Mouse (Mus musculus): ENCODE results near the gene Wdr37. TPM values are rescaled to one million over a fixed set of nuclear protein-coding genes. Genes with fewer than 3 reads are reported as not detected.
"Not testable (repeated sequence)": the region's sequence is repeated elsewhere in the genome, so short reads cannot be mapped to it uniquely, and the experiment has no call there.

The Wdr37 gene
- total and polyA plus RNA-seq, 2 experiments from 2014 or later, result 40.7 to 60.1 TPM

- Histone ChIP-seq H3K4me1 (ENCODE audit: insufficient read depth, low read length) (no peaks in the 10 kb centered on the region), H3K9me3 (ENCODE audit: low read length) (no peaks in the 10 kb centered on the region), H3K27ac (ENCODE audit: low read depth, low read length) (no peak overlapping the region), H3K4me3 (ENCODE audit: low read depth, low read length) (no peak overlapping the region), H3K36me3 (ENCODE audit: insufficient read depth, low read length) (peaks cover 28% of the 10 kb centered on the region), H3K4me2 (ENCODE audit: low read depth, low read length, poor library complexity, severe bottlenecking) (no peak overlapping the region), H3K27me3 (ENCODE audit: insufficient read depth, low read length) (no peaks in the 10 kb centered on the region), H3K9ac (replicated peaks; ENCODE audit: low read length, poor library complexity, severe bottlenecking) (no peak overlapping the region)
- TF ChIP-seq CTCF (IDR thresholded peaks at IDR 0.05), result peak; percentile 62
- no peak for ATAC-seq (ENCODE audit: low FRiP score)
- no peak for DNase-seq (ENCODE audit: low spot score)
- WGBS, result 40% methylated on average over 2 of the region's 2 CpGs
These were observed 24.0 kb downstream of the Wdr37 start for GRCm38 (mm10) chr13:8847702-8848101.

DNA sequence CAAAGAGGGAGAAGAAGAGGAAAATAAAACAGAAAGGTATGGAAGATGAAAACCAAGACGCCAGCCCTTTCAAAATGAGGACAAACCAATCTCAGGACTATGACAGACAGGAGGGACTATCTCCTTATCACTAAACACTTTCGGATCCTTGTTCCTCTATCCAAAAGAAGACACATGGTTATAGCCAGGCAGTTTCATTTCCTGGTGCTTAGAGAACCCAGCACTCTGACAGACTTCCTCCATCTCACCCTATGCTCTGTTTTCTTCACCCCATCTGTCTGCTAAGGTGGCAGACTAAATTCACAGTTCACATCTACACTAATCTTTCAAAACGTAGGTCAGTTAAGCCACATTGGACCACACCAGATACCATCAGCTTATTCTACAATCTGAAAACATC is 29.4 kb downstream of the Wdr37 start:
- 88% methylated on average over 3 of the region's 3 CpGs for WGBS
- Histone ChIP-seq H3K27me3 (ENCODE audit: insufficient read depth, low read length) (no peaks in the 10 kb centered on the region), H3K4me1 (ENCODE audit: insufficient read depth, low read length) (no peaks in the 10 kb centered on the region), H3K9me3 (ENCODE audit: low read length) (no peaks in the 10 kb centered on the region), H3K27ac (ENCODE audit: low read depth, low read length) (no peak overlapping the region), H3K4me2 (ENCODE audit: low read depth, low read length, poor library complexity, severe bottlenecking) (no peak overlapping the region), H3K4me3 (ENCODE audit: low read depth, low read length) (no peak overlapping the region), H3K9ac (replicated peaks; ENCODE audit: low read length, poor library complexity, severe bottlenecking) (no peak overlapping the region), H3K36me3 (ENCODE audit: insufficient read depth, low read length) (peaks cover 52% of the 10 kb centered on the region)
- TF ChIP-seq CTCF (IDR thresholded peaks at IDR 0.05), result no peak
- ATAC-seq (ENCODE audit: low FRiP score) (no peak), DNase-seq (ENCODE audit: low spot score) (no peak)

GRCm38 (mm10) chr13:8841846-8842245 is 29.9 kb downstream of the Wdr37 start:
- 97% methylated on average over 7 of the region's 7 CpGs for WGBS
- peaks cover 48% of the 10 kb centered on the region for H3K36me3 ChIP-seq (ENCODE audit: insufficient read depth, low read length)
- ATAC-seq (ENCODE audit: low FRiP score); H3K27ac ChIP-seq (ENCODE audit: low read depth, low read length); H3K27me3 ChIP-seq (ENCODE audit: insufficient read depth, low read length); DNase-seq (ENCODE audit: low spot score); H3K4me1 ChIP-seq (ENCODE audit: insufficient read depth, low read length); H3K4me3 ChIP-seq (ENCODE audit: low read depth, low read length); H3K9ac ChIP-seq (replicated peaks; ENCODE audit: low read length, poor library complexity, severe bottlenecking); H3K4me2 ChIP-seq (ENCODE audit: low read depth, low read length, poor library complexity, severe bottlenecking); H3K9me3 ChIP-seq (ENCODE audit: low read length): not testable (repeated sequence)

GRCm38 (mm10) chr13:8840941-8841340 is 30.8 kb downstream of the Wdr37 start:
- Histone ChIP-seq H3K36me3 (ENCODE audit: insufficient read depth, low read length) (peaks cover 43% of the 10 kb centered on the region), H3K9ac (replicated peaks; ENCODE audit: low read length, poor library complexity, severe bottlenecking) (no peak overlapping the region), H3K4me3 (ENCODE audit: low read depth, low read length) (no peak overlapping the region), H3K27ac (ENCODE audit: low read depth, low read length) (no peak overlapping the region), H3K27me3 (ENCODE audit: insufficient read depth, low read length) (no peaks in the 10 kb centered on the region), H3K4me2 (ENCODE audit: low read depth, low read length, poor library complexity, severe bottlenecking) (no peak overlapping the region), H3K9me3 (ENCODE audit: low read length) (no peaks in the 10 kb centered on the region), H3K4me1 (ENCODE audit: insufficient read depth, low read length) (no peaks in the 10 kb centered on the region)
- TF ChIP-seq CTCF (IDR thresholded peaks at IDR 0.05), result no peak
- no peak for DNase-seq (ENCODE audit: low spot score)
- ATAC-seq (ENCODE audit: low FRiP score), result no peak
- WGBS, result 87% methylated on average over 2 of the region's 2 CpGs

- Histone ChIP-seq H3K4me2 (ENCODE audit: low read depth, low read length, poor library complexity, severe bottlenecking) (no peak overlapping the region), H3K4me3 (ENCODE audit: low read depth, low read length) (no peak overlapping the region), H3K27me3 (ENCODE audit: insufficient read depth, low read length) (no peaks in the 10 kb centered on the region), H3K4me1 (ENCODE audit: insufficient read depth, low read length) (no peaks in the 10 kb centered on the region), H3K27ac (ENCODE audit: low read depth, low read length) (no peak overlapping the region), H3K9ac (replicated peaks; ENCODE audit: low read length, poor library complexity, severe bottlenecking) (no peak overlapping the region), H3K36me3 (ENCODE audit: insufficient read depth, low read length) (peaks cover 43% of the 10 kb centered on the region), H3K9me3 (ENCODE audit: low read length) (no peaks in the 10 kb centered on the region)
- no peak for TF ChIP-seq CTCF (IDR thresholded peaks at IDR 0.05)
- WGBS, result 90% methylated on average over 6 of the region's 6 CpGs
- DNase-seq (ENCODE audit: low spot score) (no peak), ATAC-seq (ENCODE audit: low FRiP score) (no peak)
These were observed 31.8 kb downstream of the Wdr37 start for GRCm38 (mm10) chr13:8839937-8840336.

GRCm38 (mm10) chr13:8839111-8839510 is 32.6 kb downstream of the Wdr37 start:
- Histone ChIP-seq H3K9me3 (ENCODE audit: low read length) (no peaks in the 10 kb centered on the region), H3K36me3 (ENCODE audit: insufficient read depth, low read length) (peaks cover 52% of the 10 kb centered on the region), H3K27ac (ENCODE audit: low read depth, low read length) (no peak overlapping the region), H3K4me2 (ENCODE audit: low read depth, low read length, poor library complexity, severe bottlenecking) (no peak overlapping the region), H3K4me1 (ENCODE audit: insufficient read depth, low read length) (no peaks in the 10 kb centered on the region), H3K9ac (replicated peaks; ENCODE audit: low read length, poor library complexity, severe bottlenecking) (no peak overlapping the region), H3K4me3 (ENCODE audit: low read depth, low read length) (no peak overlapping the region), H3K27me3 (ENCODE audit: insufficient read depth, low read length) (no peaks in the 10 kb centered on the region)
- DNase-seq (ENCODE audit: low spot score) (no peak), ATAC-seq (ENCODE audit: low FRiP score) (no peak)
- WGBS, result 93% methylated on average over 10 of the region's 10 CpGs
- no peak for TF ChIP-seq CTCF (IDR thresholded peaks at IDR 0.05)
